Mouse (Mus musculus) limb, embryonic 14.5 days (tissue): ENCODE measurements at regions not wholly inside any gene's neighbourhood (a gene's known extent, or its start where the extent isn't known, plus 50 kb on each side); places are given as distances from the start of the nearest gene placed in this dataset.
A peak's percentile ranks its signal among the peaks of the same experiment; 100 is the strongest.

Experiments used
- ATAC-seq: fragments of 200-750 bp; cut with Nextera tagmentation; 2 replicates; pipeline ENCODE4 v1.8.0; 2017; ENCODE audit warnings: low read depth, moderate number of reproducible peaks, moderate TSS enrichment; ENCODE audit not compliant: low FRiP score
- DNase-seq: peaks from one replicate; pipeline ENCODE4 v3.0.0-alpha.2; 2015; ENCODE audit warnings: low spot score
- H3K27ac ChIP-seq: fragments of 300-500 bp; sonication (generic); replicated peaks from 2 replicates; pipeline ENCODE4 v1.5.1; 2014; ENCODE audit warnings: low read depth, mild to moderate bottlenecking, low read length, moderate library complexity, mixed read lengths
- H3K27me3 ChIP-seq: fragments of 300-500 bp; sonication (generic); 2 replicates; pipeline ENCODE4 v1.6.1; 2014; ENCODE audit warnings: low read length, mixed read lengths; ENCODE audit not compliant: control insufficient read depth, insufficient read depth
- H3K36me3 ChIP-seq: fragments of 300-500 bp; sonication (generic); 2 replicates; pipeline ENCODE4 v1.6.1; 2014; ENCODE audit warnings: mild to moderate bottlenecking, low read length, moderate library complexity, mixed read lengths; ENCODE audit not compliant: control insufficient read depth, insufficient read depth
- H3K4me1 ChIP-seq: fragments of 300-500 bp; sonication (generic); 2 replicates; pipeline ENCODE4 v1.6.1; 2014; ENCODE audit warnings: antibody characterized with exemption, low read length, mixed read lengths; ENCODE audit not compliant: control insufficient read depth, insufficient read depth
- H3K4me2 ChIP-seq: fragments of 300-500 bp; sonication (generic); replicated peaks from 2 replicates; pipeline ENCODE4 v1.6.1; 2014; ENCODE audit warnings: low read depth, mild to moderate bottlenecking, low read length, moderate library complexity; ENCODE audit not compliant: severe bottlenecking
- H3K4me3 ChIP-seq: fragments of 300-500 bp; sonication (generic); replicated peaks from 2 replicates; pipeline ENCODE4 v1.5.1; 2014; ENCODE audit warnings: low read length
- H3K9ac ChIP-seq: fragments of 300-500 bp; sonication (generic); 2 replicates; pipeline ENCODE4 v1.6.1; 2014; ENCODE audit warnings: mild to moderate bottlenecking, low read depth, low read length, moderate library complexity; ENCODE audit not compliant: severe bottlenecking
- H3K9me3 ChIP-seq: fragments of 300-500 bp; sonication (generic); 2 replicates; pipeline ENCODE4 v1.6.1; 2016; ENCODE audit warnings: low read length; ENCODE audit not compliant: control insufficient read depth
- POLR2A ChIP-seq: fragments of 200-500 bp; IDR thresholded peaks from 2 replicates; pipeline ENCODE4 v1.8.0; 2012; ENCODE audit warnings: inconsistent platforms, mild to moderate bottlenecking, moderate library complexity, borderline replicate concordance; ENCODE audit not compliant: insufficient read depth, insufficient read length; ENCODE audit errors: extremely low read depth
- WGBS: fragments of 180-500 bp; shearing (Covaris S2); extraction: QIAGEN DNeasy Blood & Tissue Kit; methylation state at CpG from one replicate; pipeline ENCODE4 v1.1.7; 2014; 5-methylcytosine and 5-hydroxymethylcytosine counted together

DNA sequence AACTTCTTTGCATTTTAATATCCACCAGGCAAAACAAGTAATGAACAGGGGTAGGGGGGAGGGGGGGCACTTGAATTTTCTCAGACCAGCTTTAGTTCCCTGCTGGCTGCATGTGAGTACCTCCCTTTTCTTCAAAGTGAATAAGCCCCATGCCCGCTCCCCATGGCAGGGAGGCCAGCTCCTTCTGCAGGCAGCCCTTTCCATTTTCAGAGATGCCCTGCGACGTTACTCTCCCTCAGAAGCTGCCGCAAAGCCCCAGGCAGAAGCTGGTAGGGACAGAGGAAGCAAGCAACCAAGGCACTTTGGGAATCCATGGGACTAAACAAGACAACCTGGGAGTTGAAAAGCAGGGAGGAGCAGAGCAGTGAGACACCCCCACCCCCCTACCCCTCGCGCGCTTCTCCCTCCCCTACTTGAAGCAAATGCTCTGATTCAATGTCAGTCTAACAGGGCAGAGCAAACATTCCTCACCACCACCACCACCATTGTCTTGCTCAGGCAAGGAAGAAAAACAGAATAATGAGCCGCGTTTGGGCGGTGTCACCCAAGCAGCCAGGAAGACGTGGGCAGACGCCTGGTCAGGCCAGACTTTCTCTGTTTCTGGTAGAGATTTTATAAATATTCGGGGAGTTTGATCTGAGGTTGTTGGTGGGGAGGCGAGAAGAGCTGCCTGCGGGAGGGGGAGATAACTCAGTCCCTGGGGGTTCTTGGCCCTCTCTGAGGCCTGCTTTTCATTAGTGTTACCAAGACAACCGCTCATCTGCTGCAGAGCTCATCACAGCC is 187.7 kb downstream of the Zfp36l1 start:
- peak; percentile 74 for DNase-seq
- peak; percentile 24; the same call in 1 of the 2 replicates for ATAC-seq
- 0 out of 2 replicates have a peak overlapping the region, but pooled peaks have one; percentile 10 for H3K4me2 ChIP-seq
- H3K9me3 ChIP-seq, result no peaks in the 10 kb centered on the region
- no peak overlapping the region for H3K4me3 ChIP-seq
- H3K27ac ChIP-seq, result peak overlapping the region; percentile 57
- H3K27me3 ChIP-seq, result no peaks in the 10 kb centered on the region
- peak overlapping the region; percentile 0; the same call in 1 of the 2 replicates for H3K9ac ChIP-seq
- 11% methylated on average over 16 of the region's 16 CpGs for WGBS
- no peaks in the 10 kb centered on the region for H3K36me3 ChIP-seq
- TF ChIP-seq POLR2A, result no peak
- peaks cover 65% of the 10 kb centered on the region for H3K4me1 ChIP-seq

DNA sequence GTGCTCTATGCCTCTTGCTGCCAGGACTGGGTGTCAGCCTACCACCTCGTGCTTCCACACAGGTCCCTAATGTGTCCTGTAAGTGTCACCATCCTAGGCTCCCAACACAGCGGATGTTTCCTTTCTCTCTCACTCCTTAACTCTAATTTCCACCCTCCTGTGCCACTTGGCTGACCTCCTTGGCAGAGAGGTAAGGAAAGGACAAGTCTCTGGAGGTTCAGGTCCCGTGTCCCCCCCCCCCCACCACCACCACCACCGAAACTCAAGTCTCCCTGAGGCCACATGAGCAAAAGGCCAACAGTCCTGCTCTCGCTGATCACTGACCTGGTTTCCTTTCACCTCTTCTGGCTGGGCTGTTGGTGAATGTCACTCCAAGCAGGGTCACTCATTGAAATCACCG is 189.0 kb downstream of the Zfp36l1 start:
- Histone ChIP-seq H3K27ac (no peak overlapping the region), H3K27me3 (no peaks in the 10 kb centered on the region), H3K4me1 (peaks cover 52% of the 10 kb centered on the region), H3K9ac (no peak overlapping the region), H3K36me3 (no peaks in the 10 kb centered on the region), H3K4me3 (no peak overlapping the region), H3K4me2 (no peak overlapping the region), H3K9me3 (no peaks in the 10 kb centered on the region)
- ATAC-seq (no peak), DNase-seq (no peak)
- WGBS, result 92% methylated on average over 5 of the region's 6 CpGs
- TF ChIP-seq POLR2A, result no peak

DNA sequence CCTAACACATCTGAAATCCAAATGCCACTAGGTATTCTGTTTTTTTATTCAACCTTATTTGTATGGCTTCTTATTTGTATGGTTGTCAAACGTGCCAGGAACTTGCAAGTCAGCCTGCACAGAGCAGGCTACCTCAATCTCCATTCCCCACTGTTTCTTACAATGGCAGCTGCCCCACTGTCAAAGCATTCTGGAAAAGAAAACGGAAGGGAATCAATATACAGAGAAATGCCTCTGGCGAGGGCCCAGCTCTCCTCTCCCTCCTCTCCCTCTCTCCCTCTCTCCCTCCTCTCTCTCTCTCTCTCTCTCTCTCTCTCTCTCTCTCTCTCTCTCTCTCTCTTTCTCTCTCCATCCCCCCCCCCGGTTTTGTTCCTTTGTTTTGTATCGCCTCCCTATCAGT is 191.0 kb downstream of the Zfp36l1 start:
- Histone ChIP-seq H3K4me3 (no peak overlapping the region), H3K36me3 (no peaks in the 10 kb centered on the region), H3K4me2 (no peak overlapping the region), H3K4me1 (peaks cover 45% of the 10 kb centered on the region), H3K9ac (no peak overlapping the region), H3K9me3 (no peaks in the 10 kb centered on the region), H3K27ac (0 out of 2 replicates have a peak overlapping the region, but pooled peaks have one; percentile 21), H3K27me3 (no peaks in the 10 kb centered on the region)
- DNase-seq, result no peak
- WGBS, result 55% methylated on average over 5 of the region's 5 CpGs
- TF ChIP-seq POLR2A, result no peak
- no peak for ATAC-seq

DNA sequence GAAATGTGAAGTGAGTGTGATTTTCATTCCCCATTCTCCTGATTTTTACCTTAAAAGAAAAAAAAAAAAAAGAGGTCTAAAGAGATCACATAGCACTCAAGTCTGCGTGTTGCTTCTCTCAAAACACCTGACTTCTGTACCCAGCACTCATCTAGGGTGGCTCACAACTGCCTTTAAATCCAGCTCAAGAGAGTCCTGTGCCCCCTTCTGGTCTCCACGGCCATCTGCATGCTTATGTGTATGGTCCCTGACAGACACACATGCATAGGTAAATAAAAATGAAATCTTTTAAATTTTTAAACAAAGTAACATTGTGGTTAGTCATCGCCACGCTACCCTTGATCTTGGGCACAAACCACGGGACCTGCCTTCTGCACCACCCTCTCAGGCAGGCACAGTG is 193.8 kb downstream of the Zfp36l1 start:
- Histone ChIP-seq H3K4me3 (no peak overlapping the region), H3K4me2 (no peak overlapping the region), H3K36me3 (no peaks in the 10 kb centered on the region), H3K9ac (no peak overlapping the region), H3K4me1 (peaks cover 24% of the 10 kb centered on the region), H3K27ac (no peak overlapping the region), H3K9me3 (no peaks in the 10 kb centered on the region), H3K27me3 (no peaks in the 10 kb centered on the region)
- TF ChIP-seq POLR2A, result no peak
- no peak for ATAC-seq
- WGBS, result 92% methylated on average over 5 of the region's 5 CpGs
- no peak for DNase-seq

DNA sequence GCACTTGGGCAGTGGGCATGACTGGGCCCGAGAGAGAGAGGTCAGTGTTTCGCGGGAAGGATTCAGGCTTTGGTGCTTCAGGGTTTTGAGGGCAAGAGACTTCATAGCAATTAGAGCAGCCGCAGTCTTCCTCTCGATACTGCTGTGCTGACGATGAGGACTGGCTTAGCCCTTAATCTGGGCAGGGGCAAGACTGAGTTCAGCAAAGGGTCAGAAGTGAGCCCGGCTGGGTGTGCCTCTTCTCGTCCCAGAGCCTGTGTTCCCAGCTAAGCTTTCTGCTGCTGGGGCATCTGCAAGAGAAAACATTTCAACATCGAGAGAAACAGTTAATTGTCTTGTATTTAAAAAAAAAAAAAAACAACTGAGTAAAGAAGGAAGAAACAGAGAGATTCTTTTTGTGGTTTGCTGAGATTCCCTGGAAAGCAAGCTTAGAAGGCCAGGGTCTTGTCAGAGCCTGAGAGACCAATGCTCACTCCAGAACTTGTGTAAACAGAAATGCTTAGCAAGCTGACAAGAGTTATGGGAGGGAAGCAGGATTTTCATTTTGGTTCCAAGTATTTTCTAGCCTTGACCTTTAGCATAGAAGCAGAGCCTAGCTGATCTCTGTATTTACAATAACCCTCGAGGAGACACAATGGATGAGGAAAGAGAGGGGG is 195.1 kb downstream of the Zfp36l1 start:
- Histone ChIP-seq H3K9ac (no peak overlapping the region), H3K9me3 (no peaks in the 10 kb centered on the region), H3K4me2 (no peak overlapping the region), H3K27ac (no peak overlapping the region), H3K27me3 (no peaks in the 10 kb centered on the region), H3K36me3 (no peaks in the 10 kb centered on the region), H3K4me1 (peaks cover 24% of the 10 kb centered on the region), H3K4me3 (no peak overlapping the region)
- 49% methylated on average over 10 of the region's 10 CpGs for WGBS
- DNase-seq, result no peak
- ATAC-seq, result no peak
- TF ChIP-seq POLR2A, result no peak
